In the genomic region with DNA sequence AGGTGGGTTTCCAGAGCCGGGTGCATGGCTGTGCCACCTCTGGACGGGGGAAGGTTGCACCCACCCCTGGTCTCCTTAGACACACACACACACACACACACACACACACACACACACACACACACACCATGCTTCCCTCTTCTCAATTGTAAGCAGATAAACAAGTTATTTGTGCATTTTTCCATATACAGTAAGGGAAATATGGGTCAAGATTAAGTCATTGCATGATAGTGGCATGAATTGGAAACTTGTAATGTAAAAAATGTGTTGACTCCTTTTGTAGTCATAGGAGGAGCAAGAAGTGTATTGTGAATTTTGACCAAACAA, we compare ENCODE assay signal across 7 mouse cellular contexts. TPM values are rescaled to one million over a fixed set of nuclear protein-coding genes. Genes with fewer than 3 reads are reported as not detected.
A peak's percentile ranks its signal among the peaks of the same experiment; 100 is the strongest.
DNase-seq lines count a peak whose midpoint lies in the region; ATAC-seq and TF ChIP-seq lines count a peak whose summit lies in the region.

No protein-coding gene starts in this region.

- H3K9me3 ChIP-seq in lung, embryonic 15.5 days = no peaks in the 10 kb centered on the region
- H3K9me3 ChIP-seq in embryonic facial prominence, embryonic 14.5 days (ENCODE audit: control insufficient read depth, low read length) = no peaks in the 10 kb centered on the region
- no peaks in the 10 kb centered on the region for H3K9me3 ChIP-seq in limb, embryonic 11.5 days (ENCODE audit: control insufficient read depth, low read length)

- no peak for ATAC-seq in lung, embryonic 15.5 days (ENCODE audit: borderline replicate concordance, extremely low read depth, low FRiP score, low TSS enrichment)
- ATAC-seq in embryonic facial prominence, embryonic 14.5 days (ENCODE audit: low read depth) = no peak
- no peak for ATAC-seq in limb, embryonic 11.5 days (ENCODE audit: insufficient number of reproducible peaks, low FRiP score, low TSS enrichment, low read depth)

- H3K27me3 ChIP-seq in lung, embryonic 15.5 days = no peaks in the 10 kb centered on the region
- H3K27me3 ChIP-seq in embryonic facial prominence, embryonic 14.5 days (replicated peaks; ENCODE audit: control insufficient read depth, insufficient read depth, low read length) = no peaks in the 10 kb centered on the region
- H3K27me3 ChIP-seq in limb, embryonic 11.5 days (ENCODE audit: control insufficient read depth, insufficient read depth, low read length) = no peaks in the 10 kb centered on the region

- peak overlapping the region; percentile 100 for H3K27ac ChIP-seq in lung, embryonic 15.5 days
- H3K27ac ChIP-seq in embryonic facial prominence, embryonic 14.5 days (replicated peaks; ENCODE audit: low read depth, low read length) = peak overlapping the region; percentile 99
- peak overlapping the region; percentile 98; the same call in 1 of the 2 replicates for H3K27ac ChIP-seq in limb, embryonic 11.5 days (replicated peaks; ENCODE audit: low read depth, low read length)
- peak overlapping the region; percentile 91 for H3K27ac ChIP-seq in olfactory bulb, adult 2 months (ENCODE audit: insufficient read depth, low read depth, low read length)

- no peak for DNase-seq in lung, postnatal 14 days
- no peak for DNase-seq in embryonic facial prominence, embryonic 14.5 days (ENCODE audit: low spot score)
- DNase-seq in limb, embryonic 11.5 days (ENCODE audit: low spot score) = no peak
- DNase-seq in layer of hippocampus, postnatal 36 days = no peak
- DNase-seq in spleen, postnatal 10 days (ENCODE audit: low spot score in 2 of 2) = no peak

- no peaks in the 10 kb centered on the region for H3K36me3 ChIP-seq in lung, embryonic 15.5 days
- no peaks in the 10 kb centered on the region for H3K36me3 ChIP-seq in embryonic facial prominence, embryonic 14.5 days (ENCODE audit: control insufficient read depth, insufficient read depth, low read length)
- H3K36me3 ChIP-seq in limb, embryonic 11.5 days (ENCODE audit: control insufficient read depth, insufficient read depth, low read length) = no peaks in the 10 kb centered on the region

- peaks cover 12% of the 10 kb centered on the region for H3K4me1 ChIP-seq in lung, embryonic 15.5 days
- peaks cover 15% of the 10 kb centered on the region for H3K4me1 ChIP-seq in embryonic facial prominence, embryonic 14.5 days (ENCODE audit: control insufficient read depth, insufficient read depth, low read length)
- H3K4me1 ChIP-seq in limb, embryonic 11.5 days (ENCODE audit: control insufficient read depth, insufficient read depth, low read length) = peaks cover 5% of the 10 kb centered on the region; the same call in 1 of the 2 replicates
- H3K4me1 ChIP-seq in olfactory bulb, adult 2 months (ENCODE audit: control insufficient read depth, insufficient read depth, low read length) = peaks cover 8% of the 10 kb centered on the region

- no peak for TF ChIP-seq POLR2A in olfactory bulb, adult 2 months (IDR thresholded peaks at IDR 0.05; ENCODE audit: insufficient read depth, low read depth, low read length)

- 0% methylated on average over 2 of the region's 2 CpGs for WGBS in lung, embryonic 15.5 days
- 0% methylated on average over 2 of the region's 2 CpGs for WGBS in embryonic facial prominence, embryonic 14.5 days
- 0% methylated on average over 2 of the region's 2 CpGs for WGBS in limb, embryonic 11.5 days
- 3% methylated on average over 2 of the region's 2 CpGs for WGBS in olfactory bulb, adult 2 months

- TF ChIP-seq CTCF in olfactory bulb, adult 2 months (IDR thresholded peaks at IDR 0.05; ENCODE audit: insufficient read depth, low read depth, low read length) = no peak

- H3K9ac ChIP-seq in lung, embryonic 15.5 days = peak overlapping the region; percentile 98
- H3K9ac ChIP-seq in embryonic facial prominence, embryonic 14.5 days (ENCODE audit: low read depth, low read length) = peak overlapping the region; percentile 98
- H3K9ac ChIP-seq in limb, embryonic 11.5 days (ENCODE audit: low read length) = peak overlapping the region; percentile 96

- H3K4me3 ChIP-seq in lung, embryonic 15.5 days = peak overlapping the region; percentile 96
- peak overlapping the region; percentile 92 for H3K4me3 ChIP-seq in embryonic facial prominence, embryonic 14.5 days (ENCODE audit: low read depth, low read length)
- peak overlapping the region; percentile 79 for H3K4me3 ChIP-seq in limb, embryonic 11.5 days (ENCODE audit: low read depth, low read length)
- H3K4me3 ChIP-seq in olfactory bulb, adult 2 months (ENCODE audit: insufficient read depth, low read depth, low read length) = peak overlapping the region; percentile 100

- H3K4me2 ChIP-seq in lung, embryonic 15.5 days = peak overlapping the region; percentile 78
- H3K4me2 ChIP-seq in embryonic facial prominence, embryonic 14.5 days (ENCODE audit: low read depth, low read length) = peak overlapping the region; percentile 76
- peak overlapping the region; percentile 74 for H3K4me2 ChIP-seq in limb, embryonic 11.5 days (ENCODE audit: low read depth, severe bottlenecking)

RNA-seq across cellular contexts. Expression of a gene that starts 1.0 kb away (rescaled TPM):
- polyA plus RNA-seq in lung, embryonic 15.5 days (2015; fragmentation: Nextera tagmentation; extraction: Ambion mirVana) = 9.0 TPM in 2 replicates
- polyA plus RNA-seq in embryonic facial prominence, embryonic 14.5 days (2014; fragmentation: Nextera tagmentation; extraction: Ambion mirVana) = 12.6 and 13.9 TPM in 2 replicates
- polyA plus RNA-seq in limb, embryonic 11.5 days (2014; fragmentation: Nextera tagmentation; extraction: Ambion mirVana) = 18.4 and 19.8 TPM in 2 replicates
- polyA plus RNA-seq in olfactory bulb, adult 2 months (2012; ENCODE audit: insufficient read depth, insufficient read length, low replicate concordance, missing spikeins) = 43.9 and 133 TPM in 2 replicates
- 10 to 100 TPM; 23.1 to 25.4 TPM for total RNA-seq in layer of hippocampus, postnatal 36 days (2021)

RNA-seq across cellular contexts. Expression of a gene that starts 41.0 kb away (rescaled TPM):
- 24.8 and 26.3 TPM in 2 replicates for polyA plus RNA-seq in lung, embryonic 15.5 days (2015; fragmentation: Nextera tagmentation; extraction: Ambion mirVana)
- 22.1 and 24.6 TPM in 2 replicates for polyA plus RNA-seq in embryonic facial prominence, embryonic 14.5 days (2014; fragmentation: Nextera tagmentation; extraction: Ambion mirVana)
- polyA plus RNA-seq in limb, embryonic 11.5 days (2014; fragmentation: Nextera tagmentation; extraction: Ambion mirVana) = 53.8 and 55.7 TPM in 2 replicates
- not detected in 2 replicates for polyA plus RNA-seq in olfactory bulb, adult 2 months (2012; ENCODE audit: insufficient read depth, insufficient read length, low replicate concordance, missing spikeins)
- 1 to 10 TPM; 5.8 to 6.8 TPM for total RNA-seq in layer of hippocampus, postnatal 36 days (2021)
